Mouse (Mus musculus) heart, postnatal 4 days (tissue): Measurements from ENCODE around the gene Gdf1. TPM values are rescaled to one million over a fixed set of nuclear protein-coding genes. Genes with fewer than 3 reads are reported as not detected.
A peak's percentile ranks its signal among the peaks of the same experiment; 100 is the strongest.

Source experiments
- DNase-seq: peaks from one replicate; pipeline ENCODE4 v3.0.0; 2021
- total RNA-seq, 2 experiments: library from RNA; stranded (reverse); gene quantifications; 2 replicates each; pipeline ENCODE4 v1.2.3; 2021

The Gdf1 gene
- total RNA-seq, 2 experiments from 2014 or later = 0.60 TPM; not detected in 1

- no peak for DNase-seq
Measured at GRCm38 (mm10) chr8:70366588-70366987, 37.0 kb downstream of the Gdf1 start.

GRCm38 (mm10) chr8:70370476-70370875 is 40.9 kb downstream of the Gdf1 start:
- DNase-seq = no peak

GRCm38 (mm10) chr8:70371951-70372350 is 42.3 kb downstream of the Gdf1 start:
- no peak for DNase-seq

DNA sequence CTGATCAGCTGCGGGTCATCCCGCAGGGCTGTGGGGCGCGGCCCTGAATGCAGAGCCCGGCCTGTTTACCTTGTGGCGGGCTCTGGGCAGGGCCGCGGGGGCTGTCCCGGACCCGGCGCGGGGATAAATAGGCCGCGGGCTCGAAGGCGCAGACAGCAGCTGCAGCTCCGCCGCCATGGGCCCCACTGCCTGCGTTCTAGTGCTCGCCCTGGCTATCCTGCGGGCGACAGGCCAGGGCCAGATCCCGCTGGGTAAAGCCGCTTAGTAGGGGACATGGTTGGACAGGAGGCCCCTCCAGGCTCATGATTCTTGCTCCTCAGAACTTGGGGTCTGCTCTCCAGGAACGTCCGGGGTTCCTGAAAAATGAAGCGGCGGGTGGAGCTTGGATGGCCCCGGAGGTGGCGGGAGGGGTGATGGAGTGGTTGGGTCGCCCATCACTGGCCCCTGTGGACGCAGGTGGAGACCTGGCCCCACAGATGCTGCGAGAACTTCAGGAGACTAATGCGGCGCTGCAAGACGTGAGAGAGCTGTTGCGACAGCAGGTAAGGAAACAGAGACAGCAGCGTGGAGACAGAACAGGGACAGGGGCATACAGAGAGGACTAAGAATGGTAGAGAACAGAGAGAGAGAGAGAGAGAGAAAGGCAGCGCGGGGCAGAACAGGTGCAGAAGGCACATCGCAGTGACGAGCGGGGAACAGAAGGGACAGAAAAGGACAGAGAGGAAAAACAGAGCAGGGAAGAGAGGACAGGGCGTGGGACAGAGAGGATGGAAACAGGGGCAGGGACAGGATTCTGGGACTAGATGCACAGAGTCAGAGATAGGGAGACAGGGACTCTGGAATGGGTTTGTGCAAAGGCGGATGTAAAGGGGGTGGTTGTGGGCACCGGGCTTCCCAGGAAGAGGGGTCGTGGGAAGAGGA is 44.0 kb downstream of the Gdf1 start, which contains the start of gene Comp:
Gene Comp (plus strand): TSS at position 162 of the 921 bp plus-strand sequence.
- no peak for DNase-seq

DNA sequence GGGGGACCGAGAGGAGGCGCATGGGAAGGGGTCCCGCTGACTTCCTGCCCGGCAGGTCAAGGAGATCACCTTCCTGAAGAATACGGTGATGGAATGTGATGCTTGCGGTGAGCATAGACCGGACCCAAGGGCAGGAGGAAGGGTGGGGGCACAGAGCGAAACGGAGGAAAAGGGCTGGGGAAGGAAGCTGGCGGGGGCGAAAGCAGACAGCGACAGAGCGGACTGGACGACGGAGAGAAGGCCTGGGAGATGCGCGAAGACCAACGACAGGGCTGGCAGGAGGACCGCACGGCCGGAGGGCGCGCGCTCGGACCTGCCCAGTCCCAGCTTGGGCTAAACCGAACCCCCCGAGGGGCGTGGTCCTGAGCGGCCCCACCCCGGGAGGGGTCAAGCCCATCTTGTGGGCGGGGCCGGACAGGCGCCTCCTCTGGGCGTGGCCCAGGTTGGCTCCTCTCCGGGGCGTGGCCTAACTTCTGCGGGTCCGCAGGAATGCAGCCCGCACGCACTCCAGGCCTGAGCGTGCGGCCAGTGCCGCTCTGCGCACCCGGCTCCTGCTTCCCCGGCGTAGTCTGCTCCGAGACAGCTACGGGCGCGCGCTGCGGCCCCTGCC is 44.8 kb downstream of the Gdf1 start:
- peak; percentile 79 for DNase-seq

DNA sequence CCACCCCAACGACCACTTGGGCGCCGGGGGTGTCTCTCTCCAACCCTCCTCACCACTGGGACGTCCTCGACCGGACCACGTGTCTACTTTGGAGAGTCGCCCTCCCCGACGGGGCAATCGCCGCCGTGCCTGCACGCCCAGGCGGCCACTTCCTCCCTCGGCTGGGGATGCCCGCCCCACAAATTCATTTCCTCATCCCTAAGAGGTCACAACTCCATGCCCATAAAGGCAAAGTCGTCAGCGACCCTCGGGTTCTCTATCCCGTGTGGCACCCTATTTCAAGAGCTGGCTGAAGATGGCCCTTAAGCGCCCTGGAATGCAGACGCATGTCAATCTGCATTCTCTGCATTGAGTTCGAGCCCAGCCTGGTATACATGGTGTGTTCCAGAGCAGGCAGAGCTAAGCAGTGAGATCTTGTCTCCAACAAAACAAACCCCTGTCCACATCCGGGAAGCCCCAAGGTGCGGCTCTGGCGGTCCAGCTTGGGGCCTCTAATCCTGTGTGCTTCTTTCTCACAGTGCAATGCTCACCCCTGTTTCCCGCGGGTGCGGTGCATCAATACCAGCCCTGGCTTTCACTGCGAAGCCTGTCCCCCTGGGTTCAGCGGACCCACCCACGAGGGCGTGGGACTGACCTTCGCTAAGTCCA is 45.7 kb downstream of the Gdf1 start:
- DNase-seq = no peak

- no peak for DNase-seq
Measured at GRCm38 (mm10) chr8:70376275-70376741, 46.7 kb downstream of the Gdf1 start.

DNA sequence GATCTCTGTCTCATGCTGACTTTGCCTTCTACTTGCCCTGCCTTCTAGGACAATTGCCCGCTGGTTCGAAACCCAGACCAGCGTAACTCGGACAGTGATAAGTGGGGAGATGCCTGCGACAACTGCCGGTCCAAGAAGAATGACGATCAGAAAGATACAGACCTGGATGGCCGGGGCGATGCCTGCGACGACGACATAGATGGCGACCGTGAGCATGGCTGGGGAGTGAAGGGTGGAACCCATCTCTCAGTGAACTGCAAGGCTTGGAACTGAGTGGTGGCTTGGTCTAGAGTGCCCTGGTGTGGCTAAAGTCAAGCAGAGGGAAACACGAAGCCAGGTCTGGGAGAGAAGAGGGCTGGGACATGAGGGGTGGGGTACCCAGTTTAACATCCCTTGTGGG is 47.4 kb downstream of the Gdf1 start:
- no peak for DNase-seq

GRCm38 (mm10) chr8:70380069-70380468 is 50.5 kb downstream of the Gdf1 start:
- DNase-seq = no peak

Other genes starting within 250 kb of the Gdf1 start
- gene Hapln4, start 246.4 kb upstream of the Gdf1 start, total RNA-seq = not detected
- 1 to 10 TPM in 1 of 2 experiments, under 1 TPM in 1; 0.81 to 1.2 TPM for gene Ncan, start 208.9 kb upstream of the Gdf1 start, total RNA-seq
- gene Nr2c2ap, start 198.5 kb upstream of the Gdf1 start, total RNA-seq = 10 to 100 TPM; 14.8 to 17.1 TPM
- 10 to 100 TPM; 25.4 to 25.8 TPM for gene Rfxank, start 190.7 kb upstream of the Gdf1 start, total RNA-seq
- gene Borcs8, start 190.3 kb upstream of the Gdf1 start, total RNA-seq = 10 to 100 TPM; 28.0 to 29.1 TPM
- gene Mef2b, start 190.1 kb upstream of the Gdf1 start, total RNA-seq = under 1 TPM; 0.20 to 0.21 TPM
- 100 to 1,000 TPM; 100 to 110 TPM for gene Tmem161a, start 157.5 kb upstream of the Gdf1 start, total RNA-seq
- gene Slc25a42, start 117.5 kb upstream of the Gdf1 start, total RNA-seq = 10 to 100 TPM; 25.9 to 28.0 TPM
- gene Sugp2, start 95.6 kb upstream of the Gdf1 start, total RNA-seq = 10 to 100 TPM; 52.2 to 55.4 TPM
- gene Armc6, start 95.4 kb upstream of the Gdf1 start, total RNA-seq = 10 to 100 TPM; 10.2 to 10.6 TPM
- 10 to 100 TPM; 36.2 to 36.4 TPM for gene Homer3, start 47.0 kb upstream of the Gdf1 start, total RNA-seq
- gene Ddx49, start 27.3 kb upstream of the Gdf1 start, total RNA-seq = 10 to 100 TPM; 37.2 to 46.4 TPM
- 100 to 1,000 TPM; 176 to 179 TPM for gene Cope, start 27.3 kb upstream of the Gdf1 start, total RNA-seq
- under 1 TPM; 0.43 to 0.56 TPM for gene Cers1, start 14.0 kb upstream of the Gdf1 start, total RNA-seq
- 10 to 100 TPM; 44.1 to 45.9 TPM for gene Upf1, start 23.5 kb downstream of the Gdf1 start, total RNA-seq
- gene Comp, start 43.7 kb downstream of the Gdf1 start, total RNA-seq = 1 to 10 TPM; 2.5 to 2.6 TPM
- gene Crtc1, start 109.8 kb downstream of the Gdf1 start, total RNA-seq = 10 to 100 TPM; 12.8 to 15.4 TPM
- gene Klhl26, start 147.2 kb downstream of the Gdf1 start, total RNA-seq = 1 to 10 TPM; 8.2 to 9.2 TPM
- gene Tmem59l, start 157.5 kb downstream of the Gdf1 start, total RNA-seq = not detected
- gene Crlf1, start 163.3 kb downstream of the Gdf1 start, total RNA-seq = under 1 TPM in 1 of 2 experiments, not detected in 1; 0.55 TPM
- gene Rex1bd, start 176.9 kb downstream of the Gdf1 start, total RNA-seq = 100 to 1,000 TPM in 1 of 2 experiments, 10 to 100 TPM in 1; 96.9 to 109 TPM
- gene Uba52, start 181.0 kb downstream of the Gdf1 start, total RNA-seq = 1,000 to 10,000 TPM; 1,698 to 1,707 TPM
- 100 to 1,000 TPM; 204 to 207 TPM for gene Fkbp8, start 197.9 kb downstream of the Gdf1 start, total RNA-seq
- gene Kxd1, start 198.1 kb downstream of the Gdf1 start, total RNA-seq = 10 to 100 TPM; 67.5 to 76.9 TPM
- gene Ell, start 209.6 kb downstream of the Gdf1 start, total RNA-seq = 10 to 100 TPM; 16.7 to 17.6 TPM